Mouse (Mus musculus) liver, postnatal 0 days (tissue): ENCODE results near the gene Sync. TPM values are rescaled to one million over a fixed set of nuclear protein-coding genes. Genes with fewer than 3 reads are reported as not detected.

Source experiments
- ATAC-seq: fragments of 200-750 bp; cut with Nextera tagmentation; 2 replicates; pipeline ENCODE4 v1.8.0; 2017; ENCODE audit warnings: mild to moderate bottlenecking, moderate library complexity
- DNase-seq: peaks from one replicate; pipeline ENCODE4 v3.0.0-alpha.2; 2016
- H3K27ac ChIP-seq: fragments of 300-500 bp; sonication (generic); 2 replicates; pipeline ENCODE4 v1.5.1; 2014; ENCODE audit warnings: antibody characterized with exemption, moderate library complexity, mild to moderate bottlenecking, low read depth
- H3K27me3 ChIP-seq: fragments of 300-500 bp; sonication (generic); 2 replicates; pipeline ENCODE4 v1.6.1; 2014; ENCODE audit warnings: low read length, control low read depth, mixed read lengths; ENCODE audit not compliant: insufficient read depth
- H3K36me3 ChIP-seq: fragments of 300-500 bp; sonication (generic); replicated peaks from 2 replicates; pipeline ENCODE4 v1.6.1; 2014; ENCODE audit warnings: mild to moderate bottlenecking, control low read depth, low read length, moderate library complexity, mixed read lengths; ENCODE audit not compliant: insufficient read depth
- H3K4me1 ChIP-seq: fragments of 300-500 bp; sonication (generic); 2 replicates; pipeline ENCODE4 v1.6.1; 2014; ENCODE audit warnings: antibody characterized with exemption, mild to moderate bottlenecking, control low read depth; ENCODE audit not compliant: insufficient read depth
- H3K4me2 ChIP-seq: fragments of 300-500 bp; sonication (generic); 2 replicates; pipeline ENCODE4 v1.6.1; 2014; ENCODE audit warnings: low read depth, mild to moderate bottlenecking, low read length, moderate library complexity, mixed read lengths
- H3K4me3 ChIP-seq: fragments of 300-500 bp; sonication (generic); 2 replicates; pipeline ENCODE4 v1.5.1; 2014; ENCODE audit warnings: low read depth, low read length
- H3K9ac ChIP-seq: fragments of 300-500 bp; sonication (generic); replicated peaks from 2 replicates; pipeline ENCODE4 v1.6.1; 2014; ENCODE audit warnings: mild to moderate bottlenecking, moderate library complexity
- H3K9me3 ChIP-seq: fragments of 300-500 bp; sonication (generic); 2 replicates; pipeline ENCODE4 v1.6.1; 2016; ENCODE audit warnings: mild to moderate bottlenecking, control low read depth, low read length, mixed read lengths
- CTCF ChIP-seq: sonication (generic); IDR thresholded peaks from 2 replicates; pipeline ENCODE4 v1.5.1; 2016; ENCODE audit warnings: antibody characterized with exemption, low read depth
- EP300 ChIP-seq: IDR thresholded peaks from 2 replicates; pipeline ENCODE4 v1.6.1; 2016; ENCODE audit warnings: antibody characterized with exemption, low read depth, mild to moderate bottlenecking
- WGBS: fragments of 180-500 bp; shearing (Covaris S2); extraction: QIAGEN DNeasy Blood & Tissue Kit; methylation state at CpG from one replicate; pipeline ENCODE4 v1.1.7; 2014; ENCODE audit not compliant: insufficient replicate concordance; 5-methylcytosine and 5-hydroxymethylcytosine counted together
- polyA plus RNA-seq: library from polyadenylated mRNA; unstranded; fragments of >200 nt; fragmentation: Nextera tagmentation; extraction: Ambion mirVana; gene quantifications from 2 replicates; pipeline ENCODE4 v1.2.1, GENCODE M21; 2015

Gene Sync
- polyA plus RNA-seq, 1 experiment from 2014 or later = not detected

GRCm38 (mm10) chr4:129242761-129243160 lies 44.7 kb upstream of the Sync start:
- DNase-seq (no peak), ATAC-seq (no peak)
- peaks cover 28% of the 10 kb centered on the region for H3K27me3 ChIP-seq
- no peak overlapping the region for H3K27ac ChIP-seq
- H3K4me1 ChIP-seq = peaks cover 28% of the 10 kb centered on the region
- WGBS = 70% methylated on average over 4 of the region's 4 CpGs
- no peak overlapping the region for H3K4me2 ChIP-seq
- H3K4me3 ChIP-seq = no peak overlapping the region
- no peak for TF ChIP-seq CTCF
- TF ChIP-seq EP300 = no peak
- no peak overlapping the region for H3K9ac ChIP-seq
- no peaks in the 10 kb centered on the region for H3K36me3 ChIP-seq
- no peaks in the 10 kb centered on the region for H3K9me3 ChIP-seq

GRCm38 (mm10) chr4:129244802-129245201 lies 42.6 kb upstream of the Sync start:
- peak overlapping the region; percentile 14 for H3K4me2 ChIP-seq
- no peaks in the 10 kb centered on the region for H3K9me3 ChIP-seq
- no peak overlapping the region for H3K9ac ChIP-seq
- H3K27ac ChIP-seq = no peak overlapping the region
- ATAC-seq (no peak), DNase-seq (no peak)
- peaks cover 37% of the 10 kb centered on the region for H3K27me3 ChIP-seq
- 22% methylated on average over 4 of the region's 4 CpGs for WGBS
- no peaks in the 10 kb centered on the region for H3K36me3 ChIP-seq
- peaks cover 12% of the 10 kb centered on the region; the same call in 1 of the 2 replicates for H3K4me1 ChIP-seq
- H3K4me3 ChIP-seq = no peak overlapping the region
- TF ChIP-seq EP300 (no peak), CTCF (no peak)

GRCm38 (mm10) chr4:129246360-129247301 lies 40.8 kb upstream of the Sync start:
- no peak for DNase-seq
- H3K36me3 ChIP-seq = no peaks in the 10 kb centered on the region
- 40% methylated on average over 15 of the region's 15 CpGs for WGBS
- peaks cover 45% of the 10 kb centered on the region for H3K27me3 ChIP-seq
- H3K9ac ChIP-seq = peak overlapping the region; percentile 64
- peak; percentile 18; the same call in 1 of the 2 replicates for ATAC-seq
- peak overlapping the region; percentile 90 for H3K4me2 ChIP-seq
- peak overlapping the region; percentile 59 for H3K4me3 ChIP-seq
- peaks cover 21% of the 10 kb centered on the region for H3K4me1 ChIP-seq
- H3K27ac ChIP-seq = peak overlapping the region; percentile 79
- no peaks in the 10 kb centered on the region for H3K9me3 ChIP-seq
- TF ChIP-seq EP300 (no peak), CTCF (no peak)

GRCm38 (mm10) chr4:129247381-129248242 lies 39.8 kb upstream of the Sync start:
- Histone ChIP-seq H3K4me1 (peaks cover 23% of the 10 kb centered on the region), H3K4me3 (peak overlapping the region; percentile 59), H3K9ac (peak overlapping the region; percentile 64), H3K9me3 (no peaks in the 10 kb centered on the region), H3K27me3 (peaks cover 45% of the 10 kb centered on the region), H3K36me3 (no peaks in the 10 kb centered on the region), H3K27ac (peak overlapping the region; percentile 79), H3K4me2 (peak overlapping the region; percentile 90)
- TF ChIP-seq EP300 (no peak), CTCF (no peak)
- ATAC-seq (no peak), DNase-seq (no peak)
- 13% methylated on average over 24 of the region's 24 CpGs for WGBS

GRCm38 (mm10) chr4:129248243-129248767 lies 39.1 kb upstream of the Sync start:
- H3K27me3 ChIP-seq = peaks cover 45% of the 10 kb centered on the region

More at GRCm38 (mm10) chr4:129248243-129248767, 39.1 kb upstream of the Sync start:
- peak overlapping the region; percentile 90 for H3K4me2 ChIP-seq
- no peaks in the 10 kb centered on the region for H3K36me3 ChIP-seq
- DNase-seq (peak; percentile 59), ATAC-seq (no peak)
- peak overlapping the region; percentile 64 for H3K9ac ChIP-seq
- WGBS = 2% methylated on average over 30 of the region's 74 CpGs
- H3K9me3 ChIP-seq = no peaks in the 10 kb centered on the region
- TF ChIP-seq EP300 (no peak), CTCF (no peak)
- H3K4me3 ChIP-seq = peak overlapping the region; percentile 59
- peak overlapping the region; percentile 79 for H3K27ac ChIP-seq
- peaks cover 23% of the 10 kb centered on the region for H3K4me1 ChIP-seq
